Mouse (Mus musculus) heart, postnatal 4 days (tissue): ENCODE data around the gene Ugt2b5. TPM values are rescaled to one million over a fixed set of nuclear protein-coding genes. Genes with fewer than 3 reads are reported as not detected.
"Not testable (repeated sequence)": the region's sequence is repeated elsewhere in the genome, so short reads cannot be mapped to it uniquely, and the experiment has no call there.

Source experiments
- DNase-seq: peaks from one replicate; pipeline ENCODE4 v3.0.0; 2021
- total RNA-seq, 2 experiments: library from RNA; stranded (reverse); gene quantifications; 2 replicates each; pipeline ENCODE4 v1.2.3; 2021

Ugt2b5 gene
- total RNA-seq = not detected

DNA sequence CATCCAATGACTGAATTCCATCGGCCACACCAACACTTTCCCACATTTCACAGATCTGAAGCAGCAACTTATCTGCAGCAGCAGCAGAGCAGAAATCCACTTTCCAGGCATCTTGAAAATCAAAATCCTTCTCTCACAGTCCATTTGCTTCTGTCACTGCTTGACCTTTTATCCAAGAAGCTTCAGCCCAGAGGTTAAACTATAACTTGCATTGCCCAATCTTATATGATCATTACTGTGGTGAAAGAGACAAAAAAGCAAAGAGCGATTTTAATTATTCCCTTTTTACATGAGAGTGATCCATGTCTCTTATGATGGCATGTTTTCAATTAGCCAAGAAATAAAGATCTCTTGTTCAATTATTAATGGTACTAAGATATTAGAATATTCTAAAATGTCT, at the start of gene Ugt2b5:
TSS of gene Ugt2b5 (minus strand) at position 123 of the 400 bp plus-strand sequence.
- DNase-seq = not testable (repeated sequence)

DNA sequence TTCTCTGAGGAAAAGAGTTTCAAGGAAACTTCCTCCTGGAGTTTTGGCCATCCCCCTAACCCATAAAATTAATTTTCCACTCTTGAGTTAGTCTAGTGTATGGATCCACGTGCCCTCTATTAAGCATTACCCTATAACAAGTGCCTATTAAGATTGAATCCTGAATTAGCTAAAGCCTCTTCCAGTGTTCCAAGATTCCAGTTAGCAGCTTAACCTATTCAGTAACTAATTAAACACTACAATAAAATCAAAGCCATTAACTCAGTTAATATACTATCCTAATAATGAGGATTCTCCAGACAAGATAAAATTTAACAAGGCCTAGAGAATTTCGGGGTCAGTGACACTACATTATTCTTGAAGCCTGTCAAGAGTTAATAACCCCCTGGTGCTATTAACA, 35.7 kb upstream of the Ugt2b5 start:
- DNase-seq = not testable (repeated sequence)

DNA sequence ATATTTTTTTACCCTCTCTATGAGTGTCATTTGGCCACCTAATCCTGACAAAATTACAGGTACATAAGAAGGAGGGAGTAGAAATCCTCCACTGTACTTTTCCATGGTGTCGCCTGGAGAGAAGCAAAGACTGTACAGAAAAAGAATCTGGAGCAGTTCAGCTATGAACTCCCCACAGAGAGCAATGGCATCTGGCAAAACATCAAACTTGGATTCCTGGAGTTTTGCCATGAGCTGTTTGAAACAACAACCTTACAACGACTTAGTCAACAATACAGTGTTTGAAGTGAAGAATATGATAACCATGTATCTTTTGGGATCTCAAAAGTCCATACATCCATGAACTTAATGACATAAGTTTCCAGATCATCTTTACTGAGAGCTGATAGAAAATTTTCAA, 34.6 kb upstream of the Ugt2b5 start:
- no peak for DNase-seq

DNA sequence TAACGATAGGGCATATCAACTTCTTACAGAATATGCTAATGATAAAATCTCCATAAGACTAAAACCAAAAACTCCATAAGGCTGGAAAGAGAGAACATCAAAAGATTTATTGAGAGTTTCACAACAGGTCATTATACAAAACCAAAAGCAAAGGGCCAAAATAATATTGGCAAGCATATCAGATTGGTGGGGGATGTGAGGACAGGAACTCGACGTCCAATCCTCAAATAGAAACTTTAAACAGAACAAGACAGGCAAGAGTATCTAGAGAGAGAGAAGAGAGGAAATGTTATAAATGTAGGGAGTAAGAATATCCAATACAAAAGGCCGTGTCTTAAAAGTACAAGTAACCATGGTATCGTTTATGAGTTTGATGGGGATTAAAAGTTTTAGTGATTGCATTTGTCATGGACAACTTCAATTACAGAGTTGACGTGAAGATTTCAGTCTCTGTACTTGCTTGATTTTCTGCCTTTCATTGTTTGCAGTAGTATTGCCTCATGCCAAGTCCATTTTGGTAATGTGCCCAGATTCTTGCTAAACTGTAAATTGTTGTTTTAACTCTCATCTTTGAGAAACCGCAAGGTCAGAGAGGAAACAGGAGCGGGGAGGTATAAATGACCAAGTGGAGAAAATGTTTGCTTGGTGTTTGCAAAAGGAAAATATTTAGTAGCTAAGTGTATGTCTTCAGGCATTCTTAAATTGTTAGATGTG, 7.8 kb upstream of the Ugt2b5 start:
- no peak for DNase-seq

DNA sequence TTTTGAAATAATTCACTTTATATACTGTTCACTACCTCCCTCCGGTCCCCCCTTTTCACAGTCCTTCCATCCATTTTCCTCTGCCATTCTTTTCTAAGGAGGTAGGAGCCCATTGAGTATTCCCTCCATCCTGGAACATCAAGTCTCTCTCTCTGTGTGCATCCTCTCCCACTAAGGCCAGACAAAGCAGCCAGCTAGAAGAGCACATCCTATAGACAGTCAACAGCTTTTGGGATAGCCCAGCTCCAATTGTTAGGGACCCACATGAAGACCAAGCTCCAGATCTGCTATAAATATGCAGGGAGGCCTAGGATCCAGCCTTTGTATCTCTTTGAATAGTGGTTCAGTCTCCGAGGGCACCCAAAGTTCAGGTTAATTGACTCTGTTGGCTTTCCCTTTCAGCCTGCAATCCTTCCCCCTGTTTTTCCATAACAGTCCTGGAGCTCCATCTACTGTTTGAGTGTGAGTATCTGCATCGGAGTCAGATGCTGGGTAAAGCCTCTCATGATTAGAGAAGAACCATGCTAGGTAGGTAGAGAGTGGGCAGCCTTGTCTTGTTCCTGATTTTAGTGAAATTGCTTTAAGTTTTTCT, 2.8 kb upstream of the Ugt2b5 start:
- DNase-seq = peak; percentile 20

DNA sequence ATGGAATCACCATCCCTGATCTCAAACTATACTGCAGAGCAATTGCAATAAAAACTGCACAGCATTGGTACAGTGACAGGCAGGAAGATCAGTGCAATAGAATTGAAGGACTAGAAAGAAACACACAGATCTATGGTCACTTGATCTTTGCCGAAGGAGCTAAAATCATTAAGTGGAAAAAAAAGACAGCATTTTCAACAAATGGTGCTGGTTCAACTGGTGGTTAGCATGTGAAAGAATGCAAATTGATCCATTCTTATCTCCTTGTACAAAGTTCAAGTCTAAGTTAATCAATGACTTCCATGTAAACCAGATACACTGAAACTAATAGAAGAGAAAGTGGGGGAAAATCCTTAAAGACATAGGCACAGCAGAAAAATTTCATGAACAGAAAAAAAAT, 36.4 kb downstream of the Ugt2b5 start:
- DNase-seq = not testable (repeated sequence)

DNA sequence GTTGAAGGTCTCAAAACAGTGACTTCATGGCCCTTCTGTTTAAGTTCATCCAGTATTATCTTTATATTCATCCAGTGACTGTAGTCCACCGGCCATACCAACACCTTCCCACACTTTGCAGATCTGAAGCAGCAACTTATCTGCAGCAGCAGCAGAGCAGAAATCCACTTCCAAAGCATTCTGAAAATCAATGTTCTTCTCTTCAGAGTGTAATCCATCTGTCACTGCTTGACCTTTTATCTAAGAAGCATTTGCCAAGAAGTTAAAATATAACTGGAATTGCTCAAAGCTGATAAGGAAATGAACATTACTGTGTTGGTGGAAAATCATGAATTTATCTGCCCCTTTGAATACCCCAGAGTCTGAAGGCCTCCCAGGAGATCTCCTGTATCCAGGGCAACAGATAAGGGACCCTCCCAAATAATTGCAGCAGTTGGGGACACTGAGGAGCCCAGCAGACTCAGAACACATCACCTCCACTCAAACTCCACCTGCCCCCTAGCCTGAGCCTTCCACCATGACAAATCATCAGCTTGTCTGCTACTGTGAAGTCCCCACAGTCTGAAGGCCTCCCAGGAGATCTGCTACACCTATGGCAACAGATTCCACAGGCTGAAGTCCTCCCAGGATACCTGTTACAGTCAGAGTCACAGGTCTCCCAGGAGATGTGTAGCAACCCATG, 47.6 kb downstream of the Ugt2b5 start, which contains the start of gene Ugt2b36:
TSS of gene Ugt2b36 (minus strand) at position 210 of the 682 bp plus-strand sequence.
- DNase-seq = no peak

DNA sequence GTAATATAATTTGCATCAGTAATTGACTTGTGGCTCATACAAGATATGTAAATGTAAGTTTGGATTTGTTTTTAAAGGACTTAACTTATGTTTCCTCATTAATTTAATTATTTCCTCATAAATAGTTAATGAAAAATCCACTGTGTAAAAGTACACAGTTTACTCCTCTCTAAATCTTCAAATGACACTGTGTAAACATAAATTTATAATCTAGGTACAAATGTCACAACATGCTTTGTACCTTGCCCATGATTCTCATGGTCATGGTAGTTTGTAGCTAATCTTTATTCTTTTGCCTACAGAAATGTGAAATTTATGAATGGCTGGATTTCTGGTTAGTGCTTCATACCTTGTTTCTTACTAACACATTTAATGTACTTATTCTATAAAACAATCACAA, 49.0 kb downstream of the Ugt2b5 start:
- DNase-seq = no peak

DNA sequence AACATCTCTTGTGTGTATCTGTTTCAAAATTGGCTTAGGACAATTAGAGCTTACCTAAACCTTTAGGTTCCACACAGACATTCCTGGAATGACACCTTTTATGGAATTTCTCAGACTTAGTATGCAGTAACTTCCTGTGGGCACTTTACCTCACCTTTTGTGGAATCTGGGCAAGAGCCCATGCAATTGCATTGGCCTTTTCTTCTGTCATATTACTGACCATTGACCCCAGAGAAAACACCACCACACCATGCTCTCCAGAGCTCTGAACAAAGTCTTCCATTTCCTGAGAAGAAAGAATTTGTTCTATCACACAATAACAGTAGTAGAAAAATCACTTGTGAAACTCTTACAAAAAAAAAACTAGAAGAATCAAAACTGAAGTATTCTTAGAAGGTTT, 50.9 kb downstream of the Ugt2b5 start:
- no peak for DNase-seq

DNA sequence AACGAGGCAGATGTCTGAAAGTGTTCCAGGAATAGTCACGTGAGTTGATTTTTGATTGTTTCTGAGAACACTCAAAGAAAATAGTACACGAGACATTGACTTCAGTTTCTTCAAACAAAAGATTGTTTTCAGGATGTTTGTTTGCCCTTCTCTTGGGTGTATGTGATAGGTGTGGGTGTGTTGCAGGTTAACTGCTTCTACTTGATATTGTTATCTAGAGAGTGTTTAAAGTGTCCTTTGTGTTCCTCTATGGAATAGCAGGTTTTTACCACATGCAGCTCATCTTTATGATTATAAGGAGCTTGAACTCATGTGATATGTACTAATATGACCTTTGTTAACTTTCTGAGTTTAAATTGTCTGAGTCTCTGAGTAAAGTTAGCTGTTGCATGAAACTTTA, 53.8 kb downstream of the Ugt2b5 start:
- no peak for DNase-seq

Other genes starting within 250 kb of the Ugt2b5 start
- not detected for gene Ugt2b34, start 233.4 kb downstream of the Ugt2b5 start, total RNA-seq
- gene Ugt2b1, start 213.8 kb downstream of the Ugt2b5 start, total RNA-seq = not detected
- gene Ugt2b35, start 139.5 kb downstream of the Ugt2b5 start, total RNA-seq = not detected
- gene Ugt2b36, start 47.8 kb downstream of the Ugt2b5 start, total RNA-seq = not detected
- not detected for gene Ugt2b37, start 114.5 kb upstream of the Ugt2b5 start, total RNA-seq
- gene Ugt2a3, start 196.9 kb upstream of the Ugt2b5 start, total RNA-seq = not detected